Mouse (Mus musculus): ENCODE measurements at regions not wholly inside any gene's neighbourhood (a gene's known extent, or its start where the extent isn't known, plus 50 kb on each side); places are given as distances from the start of the nearest gene placed in this dataset.

- DNase-seq, result peak; percentile 70
Measured at GRCm38 (mm10) chr8:26358711-26359136, 239.4 kb downstream of the Gm45692 start.

- no peak for DNase-seq
Measured at GRCm38 (mm10) chr8:26362366-26362765, 243.0 kb downstream of the Gm45692 start.

- peak; percentile 12 for DNase-seq
Measured at GRCm38 (mm10) chr8:26363616-26364015, 244.3 kb downstream of the Gm45692 start.

- no peak for DNase-seq
Measured at GRCm38 (mm10) chr8:26364637-26365036, 245.3 kb downstream of the Gm45692 start.

DNA sequence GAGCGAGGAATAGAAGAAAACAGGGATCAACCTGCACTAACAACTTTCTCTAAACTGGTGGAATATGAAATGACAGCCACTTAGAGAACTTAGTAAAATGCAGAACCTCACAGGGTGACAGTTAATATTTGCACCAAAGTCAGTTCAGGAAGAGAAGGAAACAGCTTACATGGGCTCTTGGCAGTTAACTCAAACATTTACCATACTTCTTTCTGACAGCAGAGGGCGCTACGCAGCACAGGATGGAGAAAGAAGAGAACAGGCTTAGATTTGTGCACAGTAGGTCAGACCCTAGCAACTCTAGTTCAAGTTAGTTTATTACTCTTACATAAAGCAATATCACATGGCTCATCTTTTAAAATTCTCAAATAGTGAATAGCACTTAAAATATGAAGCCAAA is 261.3 kb downstream of the Gm45692 start:
- peak; percentile 80 for DNase-seq

GRCm38 (mm10) chr8:26382426-26382825 is 263.1 kb downstream of the Gm45692 start:
- DNase-seq, result no peak

DNA sequence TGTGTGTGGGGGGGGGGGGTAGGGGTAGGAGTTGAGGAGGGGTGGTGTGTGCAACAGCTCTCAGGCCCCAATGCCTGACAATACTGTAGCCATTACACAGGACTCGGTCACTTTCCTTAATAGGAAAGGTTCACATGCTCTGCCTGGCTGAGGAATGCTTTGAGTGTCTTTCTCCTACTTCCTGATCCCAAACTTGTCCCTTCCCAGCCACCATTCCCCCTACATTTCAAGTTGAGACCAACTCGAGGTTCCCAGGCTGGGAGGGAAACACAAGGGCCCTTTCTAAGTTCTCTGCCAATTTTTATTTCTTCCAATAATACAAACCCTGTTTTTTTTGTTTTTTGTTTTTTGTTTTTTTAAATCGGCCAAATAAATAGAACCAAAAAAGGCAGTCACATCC is 264.6 kb downstream of the Gm45692 start:
- peak; percentile 6 for DNase-seq

DNA sequence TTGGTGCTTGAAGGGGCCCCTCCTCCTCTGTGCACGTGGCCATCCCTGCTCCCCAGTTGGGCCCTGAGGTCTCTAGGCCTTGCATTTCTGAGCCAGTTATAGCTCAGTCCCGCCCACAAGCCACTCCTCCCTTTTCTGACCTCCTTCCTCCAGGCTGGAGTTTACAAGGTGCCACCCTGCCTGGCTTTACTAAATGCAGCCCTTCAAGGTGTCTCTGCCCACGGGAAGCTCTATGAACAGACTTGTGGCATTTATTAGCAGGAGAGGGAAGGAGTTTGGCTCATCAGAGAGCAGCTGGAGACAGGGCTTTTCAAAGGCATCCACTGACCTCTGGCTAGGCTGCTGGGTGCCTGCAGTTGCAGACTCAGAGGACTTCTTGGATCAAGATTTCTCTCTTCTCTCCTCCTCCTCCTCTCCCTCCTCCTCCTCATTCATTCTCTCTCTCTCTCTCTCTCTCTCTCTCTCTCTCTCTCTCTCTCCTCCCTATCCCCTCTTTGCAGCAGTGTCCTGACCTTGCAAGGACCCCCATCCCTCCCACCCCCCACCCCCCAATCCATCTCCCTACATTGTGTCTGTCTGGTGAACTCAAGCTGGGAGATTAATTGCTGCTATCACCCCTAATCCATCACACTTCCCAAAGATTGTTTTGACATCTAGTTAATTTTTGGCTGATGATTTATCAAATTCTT is 265.1 kb downstream of the Gm45692 start:
- peak; percentile 40 for DNase-seq

GRCm38 (mm10) chr8:26384994-26385345 is 265.6 kb downstream of the Gm45692 start:
- DNase-seq, result no peak

- no peak for DNase-seq
Measured at GRCm38 (mm10) chr8:26395061-26395460, 275.7 kb downstream of the Gm45692 start.

DNA sequence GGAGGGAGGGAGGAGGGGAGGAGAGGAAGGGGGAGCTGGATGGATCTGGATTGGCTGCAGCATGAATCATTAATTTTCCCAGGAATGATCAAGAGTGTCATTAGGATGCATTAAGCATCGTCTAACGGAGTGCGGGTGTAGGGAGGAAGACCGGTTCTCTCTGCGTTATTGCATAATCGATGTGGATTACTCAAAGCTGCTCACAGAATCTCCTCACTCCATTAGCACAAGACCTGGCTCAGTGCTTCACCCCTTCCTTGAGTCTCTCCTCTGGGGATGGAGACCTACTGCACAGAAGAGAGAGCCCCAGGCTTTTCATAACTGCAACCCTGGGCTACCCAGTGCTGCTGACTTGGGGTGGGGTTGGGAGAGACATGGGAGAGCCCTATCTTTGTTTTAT is 300.7 kb downstream of the Gm45692 start:
- no peak for DNase-seq

DNA sequence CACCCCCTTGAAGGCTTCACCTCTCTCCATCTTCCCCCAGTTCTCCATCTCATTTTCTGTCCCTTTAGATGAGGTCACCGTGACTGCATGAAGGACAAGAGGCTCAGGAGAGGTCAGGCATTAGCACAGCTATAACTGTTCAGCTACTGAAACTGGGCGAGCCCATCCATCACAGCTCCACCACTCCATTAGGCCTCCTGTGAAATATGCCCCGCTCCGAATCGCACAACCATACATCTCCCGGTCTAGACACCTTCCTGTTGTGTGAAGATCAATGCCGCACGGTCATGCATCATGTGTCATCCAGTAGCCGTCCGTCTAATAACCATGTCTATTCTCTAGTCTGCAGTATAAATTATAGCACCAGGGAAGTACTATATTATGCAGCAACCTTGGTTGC is 301.2 kb downstream of the Gm45692 start:
- no peak for DNase-seq

GRCm38 (mm10) chr8:26427311-26427710 is 308.0 kb downstream of the Gm45692 start:
- no peak for DNase-seq

DNA sequence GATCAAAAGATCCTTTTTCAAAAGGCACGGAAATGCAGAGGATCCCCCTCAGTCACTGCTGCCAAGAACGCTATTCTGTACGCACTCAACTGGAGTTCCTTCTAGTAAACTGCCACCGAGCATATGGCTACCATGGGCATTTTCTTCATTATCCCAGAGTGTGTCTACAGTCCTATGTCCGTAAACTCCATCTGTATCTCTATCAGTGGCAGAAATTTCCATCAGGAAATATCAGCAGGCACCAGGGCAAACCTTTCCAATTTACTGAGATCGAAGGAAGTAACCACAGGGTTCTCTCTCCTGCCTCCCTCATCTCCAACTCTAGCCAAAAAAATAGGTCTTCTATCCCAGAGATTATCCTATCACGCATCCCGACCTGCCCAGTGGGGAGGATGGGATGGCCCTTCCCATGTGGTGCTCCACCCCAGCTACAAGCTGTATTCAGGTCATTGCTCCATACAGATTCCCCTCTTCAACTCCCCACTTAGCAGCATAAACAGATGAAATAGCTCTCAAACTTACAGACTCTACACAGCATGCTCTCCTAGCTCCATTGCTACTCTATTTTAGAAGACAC is 310.5 kb downstream of the Gm45692 start:
- no peak for DNase-seq

DNA sequence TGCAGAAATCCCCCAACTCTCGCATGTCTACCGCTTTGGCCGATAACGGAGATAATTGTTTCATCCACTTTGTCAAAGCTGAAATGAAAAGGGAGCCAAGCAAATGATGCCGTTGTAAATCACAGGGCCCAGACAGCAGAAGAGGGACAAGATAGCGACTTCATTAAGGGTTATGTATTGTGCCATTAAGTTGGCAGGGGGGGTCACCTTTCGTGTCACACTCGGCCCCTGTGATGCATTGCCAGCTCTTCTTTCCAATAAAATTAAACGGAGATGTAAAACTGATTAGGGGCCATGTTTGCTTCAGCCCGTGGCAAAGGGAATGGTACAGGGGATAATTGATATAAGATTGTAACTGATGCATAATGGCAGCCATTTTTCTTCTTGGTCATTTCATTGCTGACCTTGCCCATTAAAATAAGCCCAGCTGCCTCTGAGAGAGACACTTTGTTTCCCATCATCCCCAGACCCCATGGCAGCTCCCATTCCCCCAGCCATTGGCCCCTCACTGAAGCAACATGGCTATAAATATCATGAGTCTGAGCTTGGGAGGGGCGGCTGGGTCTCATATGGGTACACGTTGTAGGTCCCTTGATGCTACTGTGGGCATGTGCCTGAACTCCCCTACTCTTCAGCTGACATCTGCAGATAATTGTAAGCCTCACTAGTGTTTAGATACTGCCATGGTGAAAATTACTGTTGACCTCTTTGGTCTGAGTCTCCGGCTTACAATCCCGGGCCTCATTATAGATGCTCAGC is 313.0 kb downstream of the Gm45692 start:
- no peak for DNase-seq

DNA sequence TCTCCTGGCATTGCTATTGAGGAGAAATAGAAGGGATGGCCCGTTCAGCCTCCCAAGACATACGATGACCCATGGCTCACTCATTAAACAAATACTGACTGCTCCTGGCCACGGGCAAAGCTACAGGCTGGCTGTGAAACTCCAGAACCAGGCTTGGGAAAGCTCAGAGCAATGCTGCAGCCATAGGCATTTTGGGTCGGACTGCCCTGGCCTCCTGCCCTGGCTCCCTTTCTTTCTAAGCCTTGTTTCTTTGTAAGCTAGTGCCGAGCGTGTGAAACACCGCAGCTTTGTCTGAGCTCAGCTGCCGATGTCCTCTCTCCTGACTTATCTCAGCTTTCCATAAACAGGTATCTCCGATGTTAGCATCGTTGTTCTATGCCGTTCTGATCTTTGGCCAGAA is 316.9 kb downstream of the Gm45692 start:
- DNase-seq, result no peak

- DNase-seq, result no peak
Measured at GRCm38 (mm10) chr8:26437571-26437970, 318.2 kb downstream of the Gm45692 start.

- DNase-seq, result no peak
Measured at GRCm38 (mm10) chr8:26438246-26438862, 319.0 kb downstream of the Gm45692 start.

DNA sequence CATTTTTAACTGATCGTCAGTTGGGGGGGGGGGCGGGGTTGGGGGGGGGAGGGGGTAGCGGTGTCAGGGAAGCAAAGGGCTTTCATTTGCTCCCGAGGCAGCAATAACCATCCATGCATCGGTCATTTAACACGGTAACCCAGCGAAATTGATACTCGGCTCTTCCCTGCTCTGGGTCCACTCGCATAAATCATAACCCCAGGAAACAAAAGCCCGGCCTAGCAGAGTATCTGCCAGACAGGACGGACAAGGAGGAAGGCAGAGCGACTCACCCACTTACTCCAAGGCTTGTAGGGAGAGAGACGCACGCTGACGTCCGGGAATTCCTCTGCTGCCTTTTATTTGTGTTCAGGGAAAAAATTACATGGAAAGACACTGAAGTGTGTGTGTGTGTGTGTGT is 319.5 kb downstream of the Gm45692 start:
- no peak for DNase-seq

- DNase-seq, result peak; percentile 45
Measured at GRCm38 (mm10) chr8:26441268-26442030, 322.1 kb downstream of the Gm45692 start.

DNA sequence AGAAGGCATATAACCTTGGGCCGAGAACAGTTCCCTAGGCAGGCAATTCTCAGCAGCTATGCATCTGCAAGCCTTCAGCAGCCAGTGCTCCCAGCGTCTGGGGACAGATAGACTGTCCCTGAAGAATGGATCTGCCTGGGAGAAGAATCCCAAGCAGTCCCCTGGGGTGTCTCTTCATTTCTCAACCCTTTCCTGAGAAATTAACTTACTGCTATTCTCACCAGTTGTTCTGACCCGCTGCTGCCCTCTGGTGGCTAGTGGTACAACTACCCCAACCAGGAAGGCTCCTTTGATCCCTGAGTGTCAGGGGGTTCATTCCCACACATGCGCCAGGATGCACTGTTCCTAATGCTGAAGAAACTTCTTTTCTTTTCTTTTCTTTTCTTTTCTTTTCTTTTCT is 323.7 kb downstream of the Gm45692 start:
- DNase-seq, result peak; percentile 85

GRCm38 (mm10) chr8:26443735-26444134 is 324.4 kb downstream of the Gm45692 start:
- no peak for DNase-seq

DNA sequence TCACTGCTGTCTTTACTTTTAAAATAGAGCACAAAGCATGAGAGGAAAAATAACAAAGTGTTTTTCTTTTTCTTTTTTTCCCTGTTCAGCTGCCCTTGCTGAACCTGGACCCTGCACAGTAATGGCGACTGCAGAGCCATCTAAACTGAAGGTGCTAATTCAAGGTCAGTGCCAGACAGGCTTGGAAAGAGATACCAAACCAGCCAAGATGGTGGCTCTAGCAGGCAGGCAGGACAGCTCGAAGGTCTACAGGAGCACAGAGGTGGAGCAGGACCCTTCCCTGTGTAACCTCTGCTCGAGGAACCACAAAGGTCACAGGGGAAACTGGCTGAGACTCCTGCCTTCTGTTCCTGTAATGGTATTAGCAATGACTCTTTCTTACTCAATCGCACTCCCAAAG is 326.7 kb downstream of the Gm45692 start:
- no peak for DNase-seq

Data from lung, postnatal 36 days (tissue).